Mouse (Mus musculus) stomach, embryonic 15.5 days (tissue): ENCODE results near the gene Paqr7. TPM values are rescaled to one million over a fixed set of nuclear protein-coding genes. Genes with fewer than 3 reads are reported as not detected.

ENCODE experiments used
- ATAC-seq: fragments of 200-750 bp; cut with Nextera tagmentation; 2 replicates; pipeline ENCODE4 v1.8.0; 2017; ENCODE audit warnings: low read depth, moderate number of reproducible peaks, moderate TSS enrichment; ENCODE audit not compliant: insufficient read depth, low FRiP score
- H3K27ac ChIP-seq: fragments of 300-500 bp; sonication (generic); 2 replicates; pipeline ENCODE4 v1.5.1; 2015; ENCODE audit warnings: mild to moderate bottlenecking, inconsistent platforms
- H3K27me3 ChIP-seq: fragments of 300-500 bp; sonication (generic); replicated peaks from 2 replicates; pipeline ENCODE4 v1.6.1; 2015; ENCODE audit warnings: inconsistent platforms
- H3K36me3 ChIP-seq: fragments of 300-500 bp; sonication (generic); 2 replicates; pipeline ENCODE4 v1.6.1; 2015; ENCODE audit warnings: inconsistent platforms
- H3K4me1 ChIP-seq: fragments of 300-500 bp; sonication (generic); 2 replicates; pipeline ENCODE4 v1.6.1; 2015; ENCODE audit warnings: inconsistent platforms
- H3K4me2 ChIP-seq: fragments of 300-500 bp; sonication (generic); 2 replicates; pipeline ENCODE4 v1.6.1; 2015; ENCODE audit warnings: mild to moderate bottlenecking, inconsistent platforms
- H3K4me3 ChIP-seq: fragments of 300-500 bp; sonication (generic); replicated peaks from 2 replicates; pipeline ENCODE4 v1.5.1; 2015; ENCODE audit warnings: inconsistent platforms
- H3K9ac ChIP-seq: fragments of 300-500 bp; sonication (generic); 2 replicates; pipeline ENCODE4 v1.6.1; 2015; ENCODE audit warnings: inconsistent platforms
- H3K9me3 ChIP-seq: fragments of 300-500 bp; sonication (generic); 2 replicates; pipeline ENCODE4 v1.6.1; 2016; ENCODE audit warnings: inconsistent platforms
- WGBS: fragments of 180-500 bp; shearing (Covaris S2); methylation state at CpG from one replicate; pipeline ENCODE4 v1.1.7; 2015; 5-methylcytosine and 5-hydroxymethylcytosine counted together
- polyA plus RNA-seq: library from polyadenylated mRNA; unstranded; fragments of >200 nt; fragmentation: Nextera tagmentation; extraction: Ambion mirVana; gene quantifications from 2 replicates; pipeline ENCODE4 v1.2.1, GENCODE M21; 2015

The Paqr7 gene
- polyA plus RNA-seq, 1 experiment from 2014 or later: 6.7 TPM

DNA sequence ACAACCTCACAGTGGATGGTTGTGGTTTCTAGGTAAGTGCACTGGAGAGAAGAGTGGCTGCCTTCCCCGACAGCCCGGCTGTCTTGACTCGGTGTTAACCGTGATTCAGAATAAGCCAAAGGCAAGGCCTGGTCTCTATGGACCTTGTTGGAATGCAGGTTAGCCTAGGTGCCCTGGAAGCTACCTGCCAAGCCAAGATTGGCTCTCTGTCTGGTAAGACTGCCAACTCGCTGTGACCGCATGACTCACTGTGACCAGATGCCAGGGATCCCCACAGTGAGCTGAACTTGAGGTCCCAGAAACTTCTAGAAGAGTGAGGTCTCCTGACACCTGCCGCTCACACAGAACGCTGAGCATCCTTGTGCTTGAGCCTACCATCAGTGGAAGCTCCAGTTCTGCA is 19.6 kb upstream of the Paqr7 start:
- H3K36me3 ChIP-seq: peaks cover 28% of the 10 kb centered on the region
- no peak overlapping the region for H3K4me2 ChIP-seq
- ATAC-seq: no peak
- H3K27ac ChIP-seq: no peak overlapping the region
- no peak overlapping the region for H3K4me3 ChIP-seq
- 85% methylated on average over 8 of the region's 8 CpGs for WGBS
- no peak overlapping the region for H3K9ac ChIP-seq
- no peaks in the 10 kb centered on the region for H3K9me3 ChIP-seq
- no peaks in the 10 kb centered on the region for H3K27me3 ChIP-seq
- 0 out of 2 replicates have a peak, but pooled peaks cover 2% of the 10 kb centered on the region for H3K4me1 ChIP-seq

DNA sequence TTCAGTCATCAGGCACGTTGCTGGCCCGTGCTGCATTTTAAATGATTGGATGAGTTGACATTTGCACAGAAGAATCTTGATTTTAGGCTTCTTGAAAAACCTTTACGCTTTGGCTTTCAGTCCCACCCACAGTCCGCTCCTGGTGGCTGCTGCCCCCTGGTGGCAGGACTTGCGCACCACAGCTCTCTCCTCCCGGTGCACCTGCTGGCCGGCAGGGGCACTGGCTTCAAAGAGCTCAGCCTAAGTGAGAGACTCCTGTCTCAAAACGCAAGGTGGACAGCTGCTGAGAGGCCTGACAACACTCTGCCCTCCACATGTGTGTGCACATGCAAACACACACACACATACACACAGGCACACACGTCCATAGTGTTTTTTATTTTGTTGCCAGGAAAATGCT is 18.5 kb upstream of the Paqr7 start:
- ATAC-seq: peak; percentile 21; the same call in 1 of the 2 replicates
- Histone ChIP-seq H3K27me3 (no peaks in the 10 kb centered on the region), H3K4me1 (0 out of 2 replicates have a peak, but pooled peaks cover 2% of the 10 kb centered on the region), H3K27ac (no peak overlapping the region), H3K4me2 (0 out of 2 replicates have a peak overlapping the region, but pooled peaks have one; percentile 3), H3K4me3 (no peak overlapping the region), H3K36me3 (peaks cover 22% of the 10 kb centered on the region), H3K9me3 (no peaks in the 10 kb centered on the region), H3K9ac (no peak overlapping the region)
- WGBS: 5% methylated on average over 9 of the region's 9 CpGs

DNA sequence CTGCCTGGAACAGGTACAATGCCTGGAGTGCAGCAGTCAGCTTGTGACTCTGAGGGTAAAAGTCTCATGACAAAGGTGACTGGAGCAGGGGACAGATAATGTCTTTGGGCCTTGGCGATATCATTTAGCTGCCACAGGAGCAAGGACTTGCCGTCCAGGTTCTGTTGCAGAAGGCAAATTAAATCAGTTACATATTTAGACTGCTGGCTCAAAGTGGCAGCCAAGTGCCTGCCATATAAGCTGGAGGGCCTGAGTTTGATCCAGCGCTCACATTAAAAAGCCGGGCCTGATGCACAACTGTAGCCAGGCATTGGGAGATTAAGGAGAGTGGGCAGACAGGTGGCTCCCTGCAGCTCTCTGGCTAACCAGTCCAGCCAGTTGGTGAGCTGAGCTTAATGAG is 16.7 kb upstream of the Paqr7 start:
- H3K4me2 ChIP-seq: no peak overlapping the region
- WGBS: 86% methylated on average over 4 of the region's 4 CpGs
- no peak overlapping the region for H3K9ac ChIP-seq
- 0 out of 2 replicates have a peak, but pooled peaks cover 2% of the 10 kb centered on the region for H3K4me1 ChIP-seq
- H3K4me3 ChIP-seq: no peak overlapping the region
- H3K27me3 ChIP-seq: no peaks in the 10 kb centered on the region
- H3K27ac ChIP-seq: no peak overlapping the region
- no peaks in the 10 kb centered on the region for H3K9me3 ChIP-seq
- ATAC-seq: no peak
- peaks cover 11% of the 10 kb centered on the region; the same call in 1 of the 2 replicates for H3K36me3 ChIP-seq

DNA sequence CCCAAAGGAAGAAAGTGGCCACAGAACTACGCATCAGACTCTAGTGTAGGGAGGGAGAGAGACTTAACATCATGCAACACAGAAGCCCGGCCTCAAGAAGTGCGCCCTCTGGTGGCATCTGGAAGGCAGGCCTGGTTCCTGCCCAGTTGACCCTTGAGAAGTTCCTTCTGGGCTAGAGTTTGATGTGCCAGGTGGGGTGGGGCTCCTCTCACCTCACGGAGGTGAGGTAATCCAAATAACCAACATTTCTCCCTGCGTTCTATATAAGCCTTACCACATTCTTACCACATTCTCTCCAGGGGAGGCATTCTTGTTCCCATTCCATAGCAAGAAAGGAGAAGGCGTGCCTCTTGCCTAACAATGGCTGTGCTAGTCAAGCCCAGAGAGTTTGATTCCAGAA is 15.6 kb upstream of the Paqr7 start:
- 20% methylated on average over 6 of the region's 6 CpGs for WGBS
- Histone ChIP-seq H3K9ac (no peak overlapping the region), H3K36me3 (0 out of 2 replicates have a peak, but pooled peaks cover under 1% of the 10 kb centered on the region), H3K4me1 (0 out of 2 replicates have a peak, but pooled peaks cover 2% of the 10 kb centered on the region), H3K27me3 (no peaks in the 10 kb centered on the region), H3K9me3 (no peaks in the 10 kb centered on the region), H3K4me3 (no peak overlapping the region), H3K4me2 (no peak overlapping the region), H3K27ac (no peak overlapping the region)
- no peak for ATAC-seq

DNA sequence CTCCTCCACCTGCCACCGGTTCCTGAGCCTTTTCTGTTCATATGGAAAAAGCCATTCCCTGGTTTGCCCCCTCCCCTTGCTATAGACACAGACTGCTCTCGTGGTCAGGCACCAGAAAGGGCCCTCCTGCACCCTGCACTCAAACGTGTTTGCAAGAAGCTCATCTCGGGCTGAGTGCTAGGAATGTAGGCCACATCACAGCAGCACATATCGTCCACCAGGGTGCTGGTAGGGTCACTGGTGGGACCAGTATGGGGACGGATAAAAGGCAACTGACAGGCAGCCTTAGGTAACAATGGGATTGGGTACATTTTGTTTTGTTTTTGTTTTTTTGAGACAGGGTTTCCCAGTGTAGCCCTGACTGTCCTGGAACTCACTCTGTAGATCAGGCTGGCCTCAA is 15.2 kb upstream of the Paqr7 start:
- 0 out of 2 replicates have a peak, but pooled peaks cover 2% of the 10 kb centered on the region for H3K4me1 ChIP-seq
- H3K27ac ChIP-seq: no peak overlapping the region
- no peaks in the 10 kb centered on the region for H3K9me3 ChIP-seq
- no peaks in the 10 kb centered on the region for H3K27me3 ChIP-seq
- H3K36me3 ChIP-seq: no peaks in the 10 kb centered on the region
- no peak overlapping the region for H3K4me3 ChIP-seq
- no peak overlapping the region for H3K4me2 ChIP-seq
- no peak for ATAC-seq
- 57% methylated on average over 6 of the region's 6 CpGs for WGBS
- H3K9ac ChIP-seq: no peak overlapping the region

DNA sequence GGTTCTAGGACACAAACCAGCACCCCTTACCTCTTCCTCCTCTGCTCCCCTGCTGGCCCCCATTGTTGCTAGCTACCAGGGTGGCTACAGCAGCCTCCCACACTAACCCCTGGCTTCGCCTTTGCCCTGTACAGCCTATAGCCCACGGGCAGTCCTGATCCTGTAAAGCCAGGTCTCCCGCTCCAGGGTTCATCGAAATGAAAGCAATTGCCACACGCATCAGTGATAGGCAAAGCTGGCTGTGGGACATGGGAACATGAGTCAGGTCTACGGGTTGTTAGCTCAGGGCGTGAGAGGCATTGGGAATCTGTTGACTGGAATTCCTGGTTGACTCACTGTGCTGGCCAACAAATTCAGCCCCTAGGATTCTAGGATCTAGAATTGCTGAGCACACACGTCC is 14.1 kb upstream of the Paqr7 start:
- ATAC-seq: no peak
- 63% methylated on average over 8 of the region's 8 CpGs for WGBS
- Histone ChIP-seq H3K4me2 (0 out of 2 replicates have a peak overlapping the region, but pooled peaks have one; percentile 13), H3K27me3 (no peaks in the 10 kb centered on the region), H3K9me3 (no peaks in the 10 kb centered on the region), H3K4me1 (0 out of 2 replicates have a peak, but pooled peaks cover 2% of the 10 kb centered on the region), H3K36me3 (no peaks in the 10 kb centered on the region), H3K4me3 (no peak overlapping the region), H3K27ac (no peak overlapping the region), H3K9ac (no peak overlapping the region)

DNA sequence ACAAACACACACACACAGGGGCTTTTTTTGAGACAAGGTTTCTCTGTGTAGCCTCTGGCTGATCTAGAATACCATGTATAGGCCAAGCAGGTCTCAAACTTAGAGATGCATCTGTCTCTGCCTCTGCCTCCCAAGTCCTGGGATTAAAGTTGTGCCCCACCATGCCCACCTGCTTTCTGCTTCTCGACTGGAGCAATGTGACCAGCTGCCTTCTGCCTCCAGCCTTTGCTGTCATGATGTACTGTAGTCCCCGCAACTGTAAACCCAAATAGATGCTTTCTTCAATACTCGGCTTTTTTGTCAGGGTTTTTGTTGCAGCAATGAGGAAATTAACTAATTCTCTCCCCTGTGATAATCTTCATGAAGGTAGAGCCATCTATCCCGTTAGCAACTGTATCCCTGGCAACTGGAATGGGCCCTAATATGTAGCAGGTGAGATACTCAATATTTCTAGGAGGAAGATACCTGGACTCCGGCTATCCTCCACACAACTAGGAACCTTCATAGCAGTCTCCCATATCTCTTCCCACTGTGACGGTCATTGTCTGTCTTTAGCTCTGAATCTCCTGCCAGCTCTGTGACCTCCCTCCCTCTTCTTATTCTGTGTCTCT is 13.3 kb upstream of the Paqr7 start:
- H3K36me3 ChIP-seq: no peaks in the 10 kb centered on the region
- WGBS: 62% methylated on average over 6 of the region's 6 CpGs
- 0 out of 2 replicates have a peak, but pooled peaks cover 2% of the 10 kb centered on the region for H3K4me1 ChIP-seq
- no peaks in the 10 kb centered on the region for H3K27me3 ChIP-seq
- no peak overlapping the region for H3K4me3 ChIP-seq
- no peak overlapping the region for H3K27ac ChIP-seq
- H3K9ac ChIP-seq: no peak overlapping the region
- no peak overlapping the region for H3K4me2 ChIP-seq
- no peaks in the 10 kb centered on the region for H3K9me3 ChIP-seq
- no peak for ATAC-seq

DNA sequence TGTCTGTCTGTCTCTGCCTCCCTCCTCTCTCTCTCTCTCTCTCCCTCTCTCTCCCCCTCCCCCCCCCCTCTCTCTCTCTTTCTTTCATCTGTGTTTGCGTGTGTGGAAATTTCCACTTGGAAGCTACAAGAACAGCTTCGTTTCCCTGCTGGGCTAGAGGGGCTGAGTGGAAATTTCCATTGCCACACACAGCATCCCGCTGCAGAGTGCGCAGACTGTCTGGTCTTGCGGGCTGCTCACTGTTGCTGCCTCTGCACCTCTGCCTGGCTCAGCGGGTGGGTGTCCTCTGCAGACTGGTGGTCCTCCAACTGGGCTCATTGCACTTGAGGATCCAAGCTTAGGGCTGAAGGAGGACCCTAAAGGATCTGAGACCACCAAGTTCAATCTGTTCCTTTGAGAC is 12.8 kb upstream of the Paqr7 start:
- 38% methylated on average over 6 of the region's 6 CpGs for WGBS
- Histone ChIP-seq H3K27ac (no peak overlapping the region), H3K9me3 (no peaks in the 10 kb centered on the region), H3K4me1 (0 out of 2 replicates have a peak, but pooled peaks cover 2% of the 10 kb centered on the region), H3K4me2 (no peak overlapping the region), H3K27me3 (no peaks in the 10 kb centered on the region), H3K9ac (no peak overlapping the region), H3K36me3 (no peaks in the 10 kb centered on the region), H3K4me3 (no peak overlapping the region)
- no peak for ATAC-seq

DNA sequence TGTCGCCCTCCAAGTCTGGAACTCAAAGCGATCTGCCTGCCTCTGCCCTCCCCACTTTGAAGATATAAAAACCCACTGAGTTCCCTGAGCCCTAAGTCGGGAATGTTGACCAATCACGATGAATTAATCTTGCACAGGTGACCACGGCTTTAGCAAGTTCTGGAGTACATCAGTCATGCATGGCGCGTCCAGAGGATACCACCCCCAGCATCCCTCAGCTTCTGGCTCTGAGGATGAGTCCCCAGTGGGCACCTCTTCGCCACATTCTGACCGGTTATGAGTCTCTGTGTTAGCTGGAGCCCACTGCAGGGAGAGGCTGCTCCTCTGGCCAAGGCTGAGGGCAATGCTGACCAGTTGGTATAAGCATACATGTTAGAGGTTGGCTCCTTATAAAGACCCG is 12.3 kb upstream of the Paqr7 start:
- Histone ChIP-seq H3K27ac (no peak overlapping the region), H3K4me2 (no peak overlapping the region), H3K4me3 (no peak overlapping the region), H3K9ac (no peak overlapping the region), H3K4me1 (0 out of 2 replicates have a peak, but pooled peaks cover 2% of the 10 kb centered on the region), H3K9me3 (no peaks in the 10 kb centered on the region), H3K36me3 (no peaks in the 10 kb centered on the region), H3K27me3 (no peaks in the 10 kb centered on the region)
- ATAC-seq: no peak
- 78% methylated on average over 10 of the region's 10 CpGs for WGBS

DNA sequence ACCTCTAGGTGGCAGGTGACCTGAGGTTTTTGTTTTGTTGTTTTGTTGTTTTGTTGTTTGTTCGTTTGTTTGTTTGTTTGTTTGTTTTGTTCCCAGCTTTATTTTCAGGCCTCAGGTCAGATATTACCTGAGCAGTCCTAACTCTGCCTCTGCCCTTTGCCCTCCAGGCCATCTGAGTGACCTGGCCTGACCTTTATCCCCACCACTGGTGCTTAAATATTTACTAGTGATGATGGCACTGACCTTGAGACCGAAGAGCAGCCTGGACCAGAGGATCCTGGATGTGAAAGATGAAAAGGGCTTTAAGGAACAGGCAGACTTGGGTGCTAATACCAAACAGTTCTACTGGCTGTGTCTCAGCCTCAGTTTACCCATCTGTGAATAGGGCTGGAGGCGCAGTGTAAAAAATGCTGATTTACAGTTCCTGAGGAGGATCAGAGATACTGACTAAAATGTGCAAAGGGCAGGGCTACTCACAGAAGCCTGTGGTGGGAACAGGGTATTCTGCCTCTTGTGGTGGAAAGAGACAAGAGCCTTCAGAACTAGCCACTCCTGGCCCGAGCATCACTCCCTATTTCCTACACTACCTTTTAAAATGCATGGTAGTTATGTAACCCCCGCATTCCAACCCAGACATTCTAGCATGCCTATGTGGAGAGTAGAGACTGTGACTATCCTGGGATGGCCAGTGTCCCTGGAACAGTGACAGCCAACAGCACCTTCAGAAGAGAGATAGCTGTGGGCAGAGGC is 11.2 kb upstream of the Paqr7 start:
- Histone ChIP-seq H3K4me2 (no peak overlapping the region), H3K36me3 (no peaks in the 10 kb centered on the region), H3K4me3 (no peak overlapping the region), H3K9ac (no peak overlapping the region), H3K4me1 (0 out of 2 replicates have a peak, but pooled peaks cover 2% of the 10 kb centered on the region), H3K27me3 (no peaks in the 10 kb centered on the region), H3K27ac (no peak overlapping the region), H3K9me3 (no peaks in the 10 kb centered on the region)
- WGBS: 78% methylated on average over 5 of the region's 5 CpGs
- ATAC-seq: no peak

DNA sequence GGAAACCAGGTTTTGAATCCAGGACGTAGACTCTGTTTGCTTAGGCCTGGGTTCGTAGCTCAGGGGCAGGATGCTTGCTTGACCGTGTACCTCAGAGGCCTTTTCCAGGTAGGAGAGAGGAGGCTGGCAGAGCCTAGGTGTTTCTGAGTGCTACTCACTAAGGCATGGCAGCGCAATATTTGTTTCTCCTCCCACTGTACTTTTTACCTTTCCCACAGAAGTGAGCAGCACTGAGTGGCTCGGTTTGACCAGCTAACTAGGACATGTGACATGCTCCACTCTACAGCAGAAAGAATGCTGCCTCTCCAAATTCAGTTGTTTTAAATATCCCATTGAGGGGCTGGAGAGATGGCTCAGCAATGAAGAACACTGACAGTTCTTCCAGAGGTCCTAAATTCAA is 8.3 kb upstream of the Paqr7 start:
- H3K4me1 ChIP-seq: no peaks in the 10 kb centered on the region; the same call in 1 of the 2 replicates
- ATAC-seq: no peak
- H3K36me3 ChIP-seq: no peaks in the 10 kb centered on the region
- no peaks in the 10 kb centered on the region for H3K9me3 ChIP-seq
- H3K27ac ChIP-seq: no peak overlapping the region
- no peak overlapping the region for H3K4me3 ChIP-seq
- 83% methylated on average over 5 of the region's 5 CpGs for WGBS
- no peak overlapping the region for H3K9ac ChIP-seq
- H3K4me2 ChIP-seq: no peak overlapping the region
- H3K27me3 ChIP-seq: no peaks in the 10 kb centered on the region

DNA sequence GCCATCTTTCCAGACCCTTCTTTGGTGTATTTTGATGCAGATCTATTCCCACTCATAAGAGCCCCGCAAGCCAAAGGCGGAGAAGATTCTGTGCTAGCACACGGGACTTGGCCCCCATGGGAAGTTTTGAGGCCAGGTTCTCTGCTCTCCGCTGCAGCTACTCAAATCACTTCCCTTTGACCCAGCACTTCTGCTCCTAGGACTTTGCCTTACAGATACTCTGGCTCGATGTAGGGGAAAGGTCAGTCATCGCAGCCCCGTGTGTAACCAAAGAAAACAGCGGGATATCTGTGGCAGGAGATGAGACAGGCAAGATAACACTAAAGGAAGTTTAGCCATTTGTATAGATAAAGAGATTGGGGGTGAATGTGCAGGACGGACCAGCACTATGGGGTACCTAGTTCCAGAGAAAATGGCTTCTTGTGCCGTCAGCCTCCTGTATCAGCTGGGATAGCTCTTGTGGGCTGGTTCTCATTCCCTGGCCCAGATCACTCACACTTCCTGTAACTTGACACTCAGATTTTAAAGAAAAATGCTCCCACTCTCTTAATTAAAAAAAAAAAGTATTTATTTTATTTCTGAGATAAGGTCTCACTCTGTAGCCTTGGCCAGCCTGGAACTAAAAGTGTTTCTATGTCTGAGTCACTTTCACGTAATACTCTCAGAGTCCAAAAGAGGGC is 6.4 kb upstream of the Paqr7 start:
- Histone ChIP-seq H3K27me3 (no peaks in the 10 kb centered on the region), H3K4me3 (no peak overlapping the region), H3K4me2 (no peak overlapping the region), H3K9ac (no peak overlapping the region), H3K4me1 (peaks cover 7% of the 10 kb centered on the region; the same call in 1 of the 2 replicates), H3K36me3 (no peaks in the 10 kb centered on the region), H3K27ac (no peak overlapping the region), H3K9me3 (no peaks in the 10 kb centered on the region)
- 74% methylated on average over 11 of the region's 11 CpGs for WGBS
- no peak for ATAC-seq
